Mouse (Mus musculus): ENCODE measurements at regions not wholly inside any gene's neighbourhood (a gene's known extent, or its start where the extent isn't known, plus 50 kb on each side); places are given as distances from the start of the nearest gene placed in this dataset.
"Not testable (repeated sequence)": the region's sequence is repeated elsewhere in the genome, so short reads cannot be mapped to it uniquely, and the experiment has no call there.

GRCm38 (mm10) chr6:31899055-31899454, 151.0 kb upstream of the 1700012A03Rik start:
- no peak overlapping the region for H3K4me3 ChIP-seq (ENCODE audit: low read depth, low read length)
- H3K27me3 ChIP-seq (ENCODE audit: control insufficient read depth, insufficient read depth, low read length) = no peaks in the 10 kb centered on the region
- no peak for TF ChIP-seq POLR2A (IDR thresholded peaks at IDR 0.05; ENCODE audit: low read depth, low read length)
- TF ChIP-seq CTCF (IDR thresholded peaks at IDR 0.05; ENCODE audit: extremely low read depth, insufficient read length, insufficient replicate concordance, low read depth, low read length) = no peak
- no peaks in the 10 kb centered on the region for H3K4me1 ChIP-seq (ENCODE audit: control insufficient read depth, insufficient read depth, insufficient read length, low read length)
- WGBS = 78% methylated on average over 3 of the region's 3 CpGs
- no peaks in the 10 kb centered on the region for H3K36me3 ChIP-seq (ENCODE audit: control insufficient read depth, insufficient read depth, low read length)
- no peak overlapping the region for H3K27ac ChIP-seq (ENCODE audit: insufficient read depth, low read depth, low read length)

DNA sequence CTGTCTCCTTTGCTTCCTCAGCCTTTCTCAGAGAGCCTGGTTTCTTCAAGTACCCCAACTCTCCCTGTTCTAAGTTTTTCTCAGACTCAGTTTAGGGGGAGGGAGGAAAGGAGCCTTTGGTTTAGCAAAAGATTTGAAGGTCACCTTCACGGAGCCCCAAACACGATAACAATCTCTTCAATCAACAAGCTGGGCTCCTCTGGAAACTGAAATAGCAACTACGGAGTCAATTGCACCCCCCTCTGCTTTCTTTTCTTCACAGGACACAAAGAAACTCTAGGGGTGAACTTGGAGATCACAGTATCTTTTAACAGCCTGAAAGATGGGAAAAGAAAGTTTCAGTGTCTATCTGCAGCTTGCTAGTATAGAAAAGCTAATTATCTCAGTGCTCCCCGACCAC, 151.4 kb upstream of the 1700012A03Rik start:
- Histone ChIP-seq H3K4me1 (ENCODE audit: control insufficient read depth, insufficient read depth, insufficient read length, low read length) (no peaks in the 10 kb centered on the region), H3K27me3 (ENCODE audit: control insufficient read depth, insufficient read depth, low read length) (no peaks in the 10 kb centered on the region), H3K4me3 (ENCODE audit: low read depth, low read length) (no peak overlapping the region), H3K36me3 (ENCODE audit: control insufficient read depth, insufficient read depth, low read length) (no peaks in the 10 kb centered on the region), H3K27ac (ENCODE audit: insufficient read depth, low read depth, low read length) (no peak overlapping the region)
- WGBS = 33% methylated on average over 4 of the region's 4 CpGs
- TF ChIP-seq CTCF (IDR thresholded peaks at IDR 0.05; ENCODE audit: extremely low read depth, insufficient read length, insufficient replicate concordance, low read depth, low read length) (no peak), POLR2A (IDR thresholded peaks at IDR 0.05; ENCODE audit: low read depth, low read length) (no peak)

GRCm38 (mm10) chr6:31897001-31897400, 153.0 kb upstream of the 1700012A03Rik start:
- WGBS = 66% methylated on average over 3 of the region's 3 CpGs
- Histone ChIP-seq H3K36me3 (ENCODE audit: control insufficient read depth, insufficient read depth, low read length) (no peaks in the 10 kb centered on the region), H3K27ac (ENCODE audit: insufficient read depth, low read depth, low read length) (no peak overlapping the region), H3K4me3 (ENCODE audit: low read depth, low read length) (no peak overlapping the region), H3K4me1 (ENCODE audit: control insufficient read depth, insufficient read depth, insufficient read length, low read length) (no peaks in the 10 kb centered on the region), H3K27me3 (ENCODE audit: control insufficient read depth, insufficient read depth, low read length) (no peaks in the 10 kb centered on the region)
- TF ChIP-seq POLR2A (IDR thresholded peaks at IDR 0.05; ENCODE audit: low read depth, low read length) (no peak), CTCF (IDR thresholded peaks at IDR 0.05; ENCODE audit: extremely low read depth, insufficient read length, insufficient replicate concordance, low read depth, low read length) (no peak)

DNA sequence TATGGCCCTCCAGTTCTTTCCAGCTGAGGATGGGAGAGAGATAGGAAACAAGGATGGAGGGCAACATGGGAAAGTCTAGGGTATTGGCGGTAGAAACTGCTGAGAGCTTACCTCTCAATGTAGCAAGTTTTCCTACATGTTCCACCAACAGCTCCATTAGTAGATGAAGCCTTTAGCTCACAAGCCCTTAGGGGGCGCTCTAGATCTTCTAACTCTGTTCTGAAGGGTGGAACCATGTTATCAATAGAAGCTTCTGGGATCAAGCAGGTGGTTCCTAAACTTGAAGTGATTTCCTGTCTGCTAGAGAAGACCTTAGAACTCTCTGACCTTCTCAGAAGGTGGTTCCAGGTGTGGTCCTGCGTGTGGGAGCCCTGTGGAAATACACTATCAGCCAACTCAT, 154.2 kb upstream of the 1700012A03Rik start:
- WGBS = 54% methylated on average over 3 of the region's 3 CpGs

GRCm38 (mm10) chr6:31886931-31887330, 163.1 kb upstream of the 1700012A03Rik start:
- WGBS = 38% methylated on average over 4 of the region's 4 CpGs
- Histone ChIP-seq H3K4me1 (ENCODE audit: control insufficient read depth, insufficient read depth, insufficient read length, low read length) (no peaks in the 10 kb centered on the region), H3K27ac (ENCODE audit: insufficient read depth, low read depth, low read length) (no peak overlapping the region), H3K27me3 (ENCODE audit: control insufficient read depth, insufficient read depth, low read length) (no peaks in the 10 kb centered on the region), H3K36me3 (ENCODE audit: control insufficient read depth, insufficient read depth, low read length) (no peaks in the 10 kb centered on the region), H3K4me3 (ENCODE audit: low read depth, low read length) (no peak overlapping the region)
- TF ChIP-seq CTCF (IDR thresholded peaks at IDR 0.05; ENCODE audit: extremely low read depth, insufficient read length, insufficient replicate concordance, low read depth, low read length) = no peak
- no peak for TF ChIP-seq POLR2A (IDR thresholded peaks at IDR 0.05; ENCODE audit: low read depth, low read length)

More for the DNA sequence above, 154.2 kb upstream of the 1700012A03Rik start:
- Histone ChIP-seq H3K36me3 (ENCODE audit: control insufficient read depth, insufficient read depth, low read length) (no peaks in the 10 kb centered on the region), H3K4me1 (ENCODE audit: control insufficient read depth, insufficient read depth, insufficient read length, low read length) (no peaks in the 10 kb centered on the region), H3K27ac (ENCODE audit: insufficient read depth, low read depth, low read length) (no peak overlapping the region), H3K4me3 (ENCODE audit: low read depth, low read length) (no peak overlapping the region), H3K27me3 (ENCODE audit: control insufficient read depth, insufficient read depth, low read length) (no peaks in the 10 kb centered on the region)
- TF ChIP-seq CTCF (IDR thresholded peaks at IDR 0.05; ENCODE audit: extremely low read depth, insufficient read length, insufficient replicate concordance, low read depth, low read length) (no peak), POLR2A (IDR thresholded peaks at IDR 0.05; ENCODE audit: low read depth, low read length) (no peak)

DNA sequence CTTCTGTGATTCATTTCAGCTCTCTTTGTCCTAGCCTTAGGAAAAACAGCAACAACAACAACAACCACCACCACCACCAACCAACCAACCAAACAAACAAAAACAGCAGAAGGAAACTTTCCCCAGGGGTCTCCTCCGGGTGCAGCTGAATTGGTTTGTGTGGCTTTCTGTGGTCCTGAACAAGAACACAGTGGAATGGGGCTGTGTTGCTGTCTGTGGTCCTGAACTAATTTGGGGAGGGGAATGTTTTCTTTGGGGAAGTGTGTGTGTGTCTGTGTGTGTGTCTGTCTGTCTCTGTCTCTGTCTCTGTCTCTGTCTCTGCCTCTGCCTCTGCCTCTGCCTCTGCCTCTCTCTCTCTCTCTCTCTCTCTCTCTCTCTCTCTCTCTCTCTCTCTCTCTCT, 164.8 kb upstream of the 1700012A03Rik start:
- WGBS = 11% methylated on average over 1 of the region's 1 CpGs
- H3K4me3 ChIP-seq (ENCODE audit: low read depth, low read length); H3K4me1 ChIP-seq (ENCODE audit: control insufficient read depth, insufficient read depth, insufficient read length, low read length); H3K27ac ChIP-seq (ENCODE audit: insufficient read depth, low read depth, low read length); H3K36me3 ChIP-seq (ENCODE audit: control insufficient read depth, insufficient read depth, low read length); H3K27me3 ChIP-seq (ENCODE audit: control insufficient read depth, insufficient read depth, low read length): not testable (repeated sequence)

DNA sequence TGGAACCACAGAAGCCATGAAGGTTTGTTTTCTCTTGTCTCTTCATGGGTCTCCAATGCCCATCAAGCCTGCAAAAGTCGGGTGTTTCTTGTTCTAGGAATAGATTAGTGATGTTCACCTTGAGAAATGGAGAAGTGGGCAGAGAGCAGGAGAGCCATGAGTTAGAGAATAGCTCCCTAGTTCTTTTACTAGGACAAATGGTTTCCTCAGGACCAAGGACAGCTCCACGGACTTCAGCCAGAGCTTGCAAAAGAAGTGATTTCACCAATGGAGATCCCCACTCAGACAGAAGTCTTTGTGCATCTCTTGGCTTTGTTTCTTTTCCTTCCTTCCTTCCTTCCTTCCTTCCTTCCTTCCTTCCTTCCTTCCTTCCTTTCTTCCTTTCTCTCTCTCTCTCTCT, 166.3 kb upstream of the 1700012A03Rik start:
- TF ChIP-seq POLR2A (IDR thresholded peaks at IDR 0.05; ENCODE audit: low read depth, low read length) = no peak
- no peak for TF ChIP-seq CTCF (IDR thresholded peaks at IDR 0.05; ENCODE audit: extremely low read depth, insufficient read length, insufficient replicate concordance, low read depth, low read length)
- H3K27ac ChIP-seq (ENCODE audit: insufficient read depth, low read depth, low read length) = no peak overlapping the region
- H3K27me3 ChIP-seq (ENCODE audit: control insufficient read depth, insufficient read depth, low read length) = no peaks in the 10 kb centered on the region
- no peaks in the 10 kb centered on the region for H3K4me1 ChIP-seq (ENCODE audit: control insufficient read depth, insufficient read depth, insufficient read length, low read length)
- WGBS = 4% methylated on average over 2 of the region's 2 CpGs
- H3K4me3 ChIP-seq (ENCODE audit: low read depth, low read length) = no peak overlapping the region
- no peaks in the 10 kb centered on the region for H3K36me3 ChIP-seq (ENCODE audit: control insufficient read depth, insufficient read depth, low read length)

DNA sequence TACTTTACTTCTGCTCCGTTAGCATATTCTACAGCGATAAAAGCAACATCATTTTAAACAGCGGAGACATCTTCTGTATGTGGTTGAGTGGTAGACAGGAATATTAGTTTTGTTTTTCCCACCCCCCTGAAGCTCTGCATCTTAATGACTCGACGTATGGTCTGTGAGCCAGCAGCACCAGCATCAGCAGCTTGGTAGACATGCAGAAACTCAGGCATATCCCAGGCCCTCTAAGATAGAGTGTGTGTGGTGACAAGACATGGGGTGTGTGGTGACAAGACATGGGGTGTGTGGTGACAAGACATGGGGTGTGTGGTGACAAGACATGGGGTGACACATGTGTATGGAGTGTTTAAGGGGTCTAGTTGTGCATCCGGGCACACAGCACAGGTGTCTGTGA, 175.4 kb upstream of the 1700012A03Rik start:
- H3K27ac ChIP-seq (ENCODE audit: insufficient read depth, low read depth, low read length) = no peak overlapping the region
- no peaks in the 10 kb centered on the region for H3K36me3 ChIP-seq (ENCODE audit: control insufficient read depth, insufficient read depth, low read length)
- H3K4me1 ChIP-seq (ENCODE audit: control insufficient read depth, insufficient read depth, insufficient read length, low read length) = no peaks in the 10 kb centered on the region
- H3K27me3 ChIP-seq (ENCODE audit: control insufficient read depth, insufficient read depth, low read length) = no peaks in the 10 kb centered on the region
- H3K4me3 ChIP-seq (ENCODE audit: low read depth, low read length) = no peak overlapping the region
- WGBS = 90% methylated on average over 6 of the region's 6 CpGs
- TF ChIP-seq CTCF (IDR thresholded peaks at IDR 0.05; ENCODE audit: extremely low read depth, insufficient read length, insufficient replicate concordance, low read depth, low read length) (no peak), POLR2A (IDR thresholded peaks at IDR 0.05; ENCODE audit: low read depth, low read length) (no peak)
